Mouse (Mus musculus): ENCODE data around the gene Smyd2.

Smyd2 gene

GRCm38 (mm10) chr1:189921818-189922592 is at the start of gene Smyd2:
Smyd2 (minus strand) TSS chr1:189922363.
- DNase-seq (ENCODE audit: low spot score) = peak; percentile 13

- no peak for DNase-seq (ENCODE audit: low spot score)
These were observed 48.2 kb upstream of the Smyd2 start for GRCm38 (mm10) chr1:189970381-189970780.

- no peak for DNase-seq (ENCODE audit: low spot score)
These were observed 45.9 kb upstream of the Smyd2 start for GRCm38 (mm10) chr1:189968027-189968426.

GRCm38 (mm10) chr1:189960481-189960880 is 38.3 kb upstream of the Smyd2 start:
- no peak for DNase-seq (ENCODE audit: low spot score)

- no peak for DNase-seq (ENCODE audit: low spot score)
These were observed 37.6 kb upstream of the Smyd2 start for GRCm38 (mm10) chr1:189959802-189960201.

- DNase-seq (ENCODE audit: low spot score) = no peak
These were observed 29.7 kb upstream of the Smyd2 start for GRCm38 (mm10) chr1:189951861-189952260.

GRCm38 (mm10) chr1:189947411-189947810 is 25.2 kb upstream of the Smyd2 start:
- DNase-seq (ENCODE audit: low spot score) = no peak

GRCm38 (mm10) chr1:189946126-189946525 is 24.0 kb upstream of the Smyd2 start:
- no peak for DNase-seq (ENCODE audit: low spot score)

GRCm38 (mm10) chr1:189941786-189942185 is 19.6 kb upstream of the Smyd2 start:
- no peak for DNase-seq (ENCODE audit: low spot score)

GRCm38 (mm10) chr1:189936436-189937105 is 14.4 kb upstream of the Smyd2 start:
- DNase-seq (ENCODE audit: low spot score) = no peak

GRCm38 (mm10) chr1:189933480-189934202 is 11.5 kb upstream of the Smyd2 start:
- no peak for DNase-seq (ENCODE audit: low spot score)

- no peak for DNase-seq (ENCODE audit: low spot score)
These were observed 10.8 kb upstream of the Smyd2 start for GRCm38 (mm10) chr1:189932976-189933375.

GRCm38 (mm10) chr1:189932190-189932589 is 10.0 kb upstream of the Smyd2 start:
- DNase-seq (ENCODE audit: low spot score) = no peak

- DNase-seq (ENCODE audit: low spot score) = no peak
These were observed 7.7 kb upstream of the Smyd2 start for GRCm38 (mm10) chr1:189929896-189930295.

- no peak for DNase-seq (ENCODE audit: low spot score)
These were observed 5.5 kb upstream of the Smyd2 start for GRCm38 (mm10) chr1:189927644-189928043.

- no peak for DNase-seq (ENCODE audit: low spot score)
These were observed 4.1 kb upstream of the Smyd2 start for GRCm38 (mm10) chr1:189926279-189926678.

- DNase-seq (ENCODE audit: low spot score) = no peak
These were observed 1.9 kb upstream of the Smyd2 start for GRCm38 (mm10) chr1:189923871-189924568.

- no peak for DNase-seq (ENCODE audit: low spot score)
These were observed 994 bp upstream of the Smyd2 start for GRCm38 (mm10) chr1:189923157-189923556.

- no peak for DNase-seq (ENCODE audit: low spot score)
These were observed 558 bp upstream of the Smyd2 start for GRCm38 (mm10) chr1:189922721-189923120.

- DNase-seq (ENCODE audit: low spot score) = no peak
These were observed 670 bp downstream of the Smyd2 start for GRCm38 (mm10) chr1:189921568-189921817.

GRCm38 (mm10) chr1:189920701-189921567 is 1.2 kb downstream of the Smyd2 start:
- DNase-seq (ENCODE audit: low spot score) = no peak

- DNase-seq (ENCODE audit: low spot score) = no peak
These were observed 2.4 kb downstream of the Smyd2 start for GRCm38 (mm10) chr1:189919756-189920155.
